Mouse (Mus musculus) Patski (cell line): ENCODE measurements at regions not wholly inside any gene's neighbourhood (a gene's known extent, or its start where the extent isn't known, plus 50 kb on each side); places are given as distances from the start of the nearest gene placed in this dataset.
A peak's percentile ranks its signal among the peaks of the same experiment; 100 is the strongest.

Source experiments
- ATAC-seq: fragments of 100-300 bp; one replicate; pipeline ENCODE4 v1.8.0; 2021
- CTCF ChIA-PET: fragments of 350-600 bp; sonication (Branson Sonifier 250); formaldehyde crosslinking; loops from one replicate; lab custom pipeline; 2022; ENCODE audit warnings: inconsistent platforms; lab: Charles Lee
- POLR2A ChIA-PET: fragments of 350-600 bp; sonication (Branson Sonifier 250); formaldehyde crosslinking; loops from one replicate; lab custom pipeline; 2022; ENCODE audit warnings: antibody characterized with exemption, inconsistent platforms; lab: Charles Lee
- DNase-seq: peaks from one replicate; pipeline ENCODE4 v3.0.0-alpha.2; 2011; ENCODE audit warnings: low read depth, low spot score
- H3K27me3 ChIP-seq: fragments of 371-371 bp; one replicate; pipeline ENCODE4 v1.5.1; 2021
- CTCF ChIP-seq: fragments of 100-300 bp; IDR thresholded peaks from one replicate; pipeline ENCODE4 v1.5.1; 2021
- in situ Hi-C: fragments of 300-500 bp; cut with MboI; formaldehyde crosslinking; loops from 3 replicates; pipeline ENCODE4 v1.11.1; 2018; ENCODE audit warnings: low pct_unique_long_range_greater_than_20kb, mixed read lengths

DNA sequence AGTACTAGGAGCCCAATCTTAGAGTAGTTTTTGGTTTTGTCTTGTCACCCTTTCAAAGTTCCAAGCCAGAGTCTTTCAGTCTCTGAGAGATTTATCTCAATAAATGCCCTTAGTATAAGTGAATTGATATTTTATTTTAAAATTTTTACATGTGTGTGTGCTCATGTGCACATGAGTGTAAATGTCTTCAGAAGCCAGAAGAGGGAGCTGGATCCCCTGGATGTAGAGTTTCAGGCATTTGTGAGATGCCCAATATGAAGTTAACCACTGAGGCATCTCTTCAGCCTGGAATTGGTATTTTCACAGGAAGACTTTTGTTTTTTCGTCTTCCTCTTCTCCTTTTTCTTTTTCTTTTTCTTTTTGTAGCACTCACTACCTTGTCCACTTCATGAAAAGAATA, 262.3 kb upstream of the Eif4g2 start:
- DNase-seq (no peak), ATAC-seq (no peak)
- ChIA-PET CTCF (interaction anchor here (1.3 to 1.4 kb wide), 2 partner anchors 13 to 23 kb away, joined by 4 to 5 read pairs; no protein-coding TSS in a partner anchor), POLR2A (no interaction called here)
- H3K27me3 ChIP-seq: no peaks in the 10 kb centered on the region
- in situ Hi-C loops: no loop called here
- peak; percentile 44 for TF ChIP-seq CTCF

DNA sequence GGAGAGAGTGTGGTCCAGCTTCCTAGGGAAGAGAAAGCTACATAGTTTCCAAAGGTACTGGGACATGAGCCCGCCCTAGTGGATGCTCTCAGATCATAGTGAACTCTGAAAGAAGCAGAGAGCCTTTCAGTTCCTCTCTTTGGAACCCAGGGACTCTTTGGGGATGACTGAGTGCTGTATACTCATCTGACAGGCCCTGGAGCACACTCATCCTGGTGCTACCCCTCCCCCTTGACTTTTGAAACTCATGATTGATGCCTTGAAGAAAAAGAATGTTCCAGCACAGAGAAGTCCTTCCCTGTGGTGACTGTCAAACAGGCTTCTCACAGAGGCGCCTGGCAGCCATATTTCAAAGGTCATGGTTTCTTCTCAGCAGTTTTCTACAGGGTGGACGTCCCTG, 254.2 kb upstream of the Eif4g2 start:
- H3K27me3 ChIP-seq: no peaks in the 10 kb centered on the region
- in situ Hi-C loops: no loop called here
- no peak for TF ChIP-seq CTCF
- ChIA-PET POLR2A (no interaction called here), CTCF (no interaction called here)
- ATAC-seq (no peak), DNase-seq (no peak)

DNA sequence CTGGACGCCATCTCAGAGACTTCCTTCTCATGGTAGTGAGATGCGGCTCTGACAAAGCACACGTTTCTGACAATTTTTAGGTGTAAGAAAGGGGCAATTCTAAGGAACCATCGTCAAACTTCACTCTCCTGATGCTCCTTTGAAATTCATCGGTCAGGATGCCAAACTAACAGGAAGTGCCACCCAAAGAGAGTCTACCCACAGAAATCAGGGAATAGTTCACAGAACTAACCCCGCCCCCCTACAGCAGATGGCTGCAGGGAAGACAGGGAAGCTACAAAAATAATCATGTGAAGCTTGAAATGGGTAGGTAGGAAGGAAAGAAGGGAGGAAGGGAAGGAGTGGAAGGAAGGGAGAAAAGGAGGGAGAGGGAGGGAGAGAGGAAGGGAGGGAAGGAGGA, 240.1 kb upstream of the Eif4g2 start:
- H3K27me3 ChIP-seq: no peaks in the 10 kb centered on the region
- POLR2A ChIA-PET: no interaction called here
- ATAC-seq (no peak), DNase-seq (no peak)
- in situ Hi-C loops: no loop called here
- CTCF ChIA-PET: no interaction called here
- TF ChIP-seq CTCF: no peak

DNA sequence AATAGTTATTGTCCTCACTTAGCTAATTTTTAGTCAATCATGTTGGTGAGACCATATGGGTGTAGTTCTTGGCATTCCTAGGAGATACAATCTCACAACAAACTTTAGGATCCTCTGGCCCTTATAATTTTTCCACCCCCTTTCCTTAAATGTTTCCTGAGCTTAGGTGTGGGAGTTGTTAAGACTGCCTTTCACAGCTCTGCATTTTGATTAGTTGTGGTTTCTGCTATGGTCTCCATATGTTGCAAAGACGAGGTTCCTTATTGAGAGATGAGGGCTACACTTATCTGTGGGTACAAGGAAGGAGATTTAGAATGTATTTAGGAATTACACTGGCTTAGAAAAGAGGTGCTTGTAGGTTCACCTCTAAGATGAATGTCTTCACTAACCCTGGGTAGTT, 237.1 kb upstream of the Eif4g2 start:
- DNase-seq (no peak), ATAC-seq (no peak)
- H3K27me3 ChIP-seq: no peaks in the 10 kb centered on the region
- POLR2A ChIA-PET: no interaction called here
- CTCF ChIA-PET: no interaction called here
- in situ Hi-C loops: no loop called here
- no peak for TF ChIP-seq CTCF

DNA sequence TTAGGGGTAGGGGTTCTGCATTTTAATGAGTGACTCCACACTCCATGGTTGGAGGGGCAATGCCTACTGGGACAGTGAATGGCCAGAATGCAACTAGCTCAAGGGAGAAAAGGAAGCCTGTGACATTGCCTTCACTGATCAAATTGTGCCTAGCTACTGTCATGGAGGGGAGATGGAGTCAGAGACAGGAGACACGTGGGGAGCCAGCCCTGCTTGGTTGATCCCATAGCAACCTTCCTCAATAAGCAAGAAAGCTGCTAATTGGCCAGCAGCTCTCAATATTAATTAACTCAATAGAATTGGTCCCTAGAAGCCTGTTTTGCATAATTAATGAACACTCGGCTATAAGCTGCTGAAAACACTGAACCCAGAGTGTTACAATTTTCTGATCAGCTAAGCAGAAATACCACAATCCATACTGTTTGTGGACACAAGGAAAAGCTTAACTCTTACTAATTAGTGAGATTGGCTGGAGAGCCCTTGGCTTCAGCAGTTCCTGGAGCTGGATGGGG, 233.7 kb upstream of the Eif4g2 start:
- no peak for ATAC-seq
- no peak for DNase-seq
- no peak for TF ChIP-seq CTCF
- in situ Hi-C loops: no loop called here
- H3K27me3 ChIP-seq: no peaks in the 10 kb centered on the region
- POLR2A ChIA-PET: no interaction called here
- CTCF ChIA-PET: interaction anchor here (0.8 kb wide), 1 partner anchor 15 kb away, joined by 3 read pairs; no protein-coding TSS in a partner anchor

DNA sequence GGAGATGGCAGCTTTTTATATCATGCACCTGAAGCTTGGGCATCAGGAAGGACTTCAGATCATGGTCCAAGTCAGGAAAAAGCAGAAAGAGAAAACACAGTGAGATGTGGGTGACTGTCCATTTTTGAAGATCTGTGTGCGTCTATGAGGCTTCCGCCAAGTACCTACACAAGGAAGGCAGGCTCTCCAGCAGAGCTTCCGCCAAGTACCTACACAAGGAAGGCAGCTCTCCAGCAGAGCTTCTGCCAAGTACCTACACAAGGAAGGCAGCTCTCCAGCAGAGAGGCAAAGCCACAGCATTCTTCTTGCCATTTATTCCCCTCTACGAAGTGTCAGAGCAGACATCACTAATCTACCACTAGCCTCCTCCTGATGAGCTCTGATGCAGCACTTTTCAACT, 231.1 kb upstream of the Eif4g2 start:
- CTCF ChIA-PET: interaction anchor here (1.3 to 2.2 kb wide), 2 partner anchors 12 to 14 kb away, joined by 5 to 6 read pairs; no protein-coding TSS in a partner anchor
- no peak for ATAC-seq
- H3K27me3 ChIP-seq: no peaks in the 10 kb centered on the region
- no peak for DNase-seq
- no peak for TF ChIP-seq CTCF
- in situ Hi-C loops: no loop called here
- POLR2A ChIA-PET: no interaction called here

DNA sequence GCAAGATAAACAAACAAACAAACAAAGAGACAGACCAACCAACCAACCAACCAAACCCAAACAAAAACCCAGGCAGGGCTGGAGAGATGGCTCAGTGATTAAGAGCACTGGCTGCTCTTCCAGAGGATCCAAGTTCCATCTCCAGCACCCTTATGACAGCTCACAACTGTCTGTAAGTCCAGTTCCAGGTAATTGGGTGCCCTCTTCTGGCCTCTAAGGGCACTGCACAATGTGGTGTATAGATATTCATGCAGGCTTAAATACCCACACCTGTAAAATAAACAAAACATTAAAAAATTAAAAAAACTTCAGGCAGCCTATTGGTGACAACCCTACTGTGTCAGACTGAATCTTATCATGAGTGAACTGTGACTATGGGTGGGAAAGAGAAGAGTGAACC, 222.4 kb upstream of the Eif4g2 start:
- peak; percentile 51 for TF ChIP-seq CTCF
- ChIA-PET POLR2A (no interaction called here), CTCF (no interaction called here)
- in situ Hi-C loops: no loop called here
- ATAC-seq: no peak
- DNase-seq: no peak
- no peaks in the 10 kb centered on the region for H3K27me3 ChIP-seq

DNA sequence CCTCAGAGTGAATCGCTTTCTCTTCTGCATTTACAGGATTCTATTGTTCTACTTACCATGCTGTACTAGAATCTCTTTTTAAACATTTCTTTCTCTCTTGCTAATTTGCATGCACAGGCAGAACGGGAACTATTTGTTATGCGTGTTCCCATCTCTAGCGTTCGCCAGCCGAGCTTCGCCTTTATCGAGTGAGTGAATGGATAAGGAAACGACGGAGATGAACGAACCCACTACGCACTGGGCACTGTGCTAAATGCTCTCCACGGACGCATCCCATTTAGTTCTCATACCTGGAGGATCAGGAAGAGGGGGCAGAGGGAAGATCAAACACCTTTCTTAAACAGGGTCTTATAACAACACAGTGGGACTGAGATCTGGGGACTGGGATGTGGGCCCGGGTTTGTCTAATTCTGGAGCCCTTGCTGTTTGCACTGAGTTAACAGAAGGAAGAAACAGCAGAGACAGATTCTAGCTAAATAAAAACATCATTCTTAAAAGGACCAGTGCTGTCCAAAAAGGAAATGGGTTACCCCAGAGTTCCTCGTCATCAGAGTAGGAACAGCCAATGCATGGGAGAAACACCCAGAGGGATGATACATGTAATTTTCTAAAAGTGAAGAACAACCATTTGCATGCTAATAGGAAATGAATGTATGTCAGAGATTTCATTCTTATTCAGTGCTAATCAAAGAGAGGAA, 219.1 kb upstream of the Eif4g2 start:
- POLR2A ChIA-PET: no interaction called here
- no peaks in the 10 kb centered on the region for H3K27me3 ChIP-seq
- CTCF ChIA-PET: interaction anchor here (1.0 to 1.9 kb wide), 2 partner anchors 12 to 52 kb away, joined by 3 to 6 read pairs; no protein-coding TSS in a partner anchor
- no peak for DNase-seq
- TF ChIP-seq CTCF: no peak
- no peak for ATAC-seq
- in situ Hi-C loops: no loop called here

DNA sequence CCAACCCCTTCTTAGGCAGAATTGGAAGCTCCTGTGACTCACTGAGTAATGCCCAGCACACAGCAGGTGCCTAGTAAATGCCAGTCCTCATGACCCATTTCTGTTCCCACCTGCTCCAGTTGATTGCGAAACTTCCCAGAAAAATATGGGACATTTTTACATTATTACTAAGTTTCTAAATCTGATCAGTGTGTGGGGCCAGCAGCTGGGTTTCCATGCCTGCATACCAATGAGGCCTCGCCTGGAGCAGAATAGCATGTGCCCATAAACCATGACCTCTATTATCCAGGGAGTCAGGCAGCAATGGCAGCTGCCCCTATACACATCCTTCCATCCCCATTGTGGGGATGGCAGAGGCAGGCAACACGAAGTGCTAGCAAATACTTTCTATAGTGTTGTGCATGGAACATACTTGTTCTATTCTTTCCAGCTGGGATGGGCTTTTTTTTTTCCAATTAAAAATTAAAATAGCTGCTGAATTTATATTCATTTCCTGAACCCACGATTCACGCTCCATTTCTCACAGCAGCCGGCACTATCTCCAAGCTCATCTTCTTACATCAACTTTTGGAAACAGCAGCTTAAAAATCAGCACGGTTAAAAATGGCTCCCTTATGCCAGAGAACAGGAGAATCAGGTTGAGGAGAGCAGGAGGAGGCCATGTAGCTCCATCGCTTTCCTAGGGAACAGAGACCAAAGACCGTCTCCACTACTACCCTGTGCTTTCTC, 214.5 kb upstream of the Eif4g2 start:
- POLR2A ChIA-PET: interaction anchor here (1.0 to 1.2 kb wide), 2 partner anchors 59 to 214 kb away, joined by 3 read pairs; partner anchors contain the start of gene Eif4g2
- in situ Hi-C loops: no loop called here
- CTCF ChIA-PET: interaction anchor here (0.9 to 1.7 kb wide), 5 partner anchors 12 to 675 kb away, joined by 3 to 5 read pairs (median 3); no protein-coding TSS in a partner anchor
- ATAC-seq (peak; percentile 87), DNase-seq (peak; percentile 73)
- TF ChIP-seq CTCF: no peak
- H3K27me3 ChIP-seq: no peaks in the 10 kb centered on the region

DNA sequence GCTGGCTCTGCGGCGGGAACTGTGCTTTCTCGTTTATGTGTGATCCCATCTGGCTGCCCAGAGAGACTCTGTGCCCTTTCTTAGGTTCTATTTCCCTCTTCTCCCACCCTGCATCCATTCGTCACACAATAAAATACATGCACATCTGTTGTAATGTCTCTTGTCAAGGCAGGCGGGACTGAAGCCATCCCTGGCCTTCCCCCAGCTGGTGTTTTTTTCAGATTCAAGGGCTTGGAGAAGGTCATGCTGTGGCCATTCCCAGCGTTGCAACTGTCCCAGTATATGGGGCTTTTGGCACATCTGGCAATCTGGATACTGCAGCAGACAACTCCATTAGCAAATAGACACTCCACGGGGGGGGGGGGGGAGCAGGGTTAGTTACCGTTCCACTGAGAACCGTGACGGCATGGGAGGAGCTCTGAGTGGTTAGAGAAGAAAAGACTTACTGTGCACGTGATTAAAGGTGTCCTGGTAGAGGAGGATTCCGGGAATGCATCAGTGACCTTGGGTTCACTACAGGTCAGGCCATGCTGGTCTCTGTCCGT, 200.7 kb upstream of the Eif4g2 start:
- ChIA-PET CTCF (interaction anchor here (0.8 kb wide), 1 partner anchor 10 kb away, joined by 3 read pairs; no protein-coding TSS in a partner anchor), POLR2A (no interaction called here)
- in situ Hi-C loops: no loop called here
- TF ChIP-seq CTCF: no peak
- ATAC-seq: no peak
- DNase-seq: no peak
- no peaks in the 10 kb centered on the region for H3K27me3 ChIP-seq
